Mouse (Mus musculus) small intestine, adult 2 months (tissue): ENCODE measurements around the gene Nppb.

ENCODE experiments used
- CTCF ChIP-seq: fragments of 200-500 bp; IDR thresholded peaks from 2 replicates; pipeline ENCODE4 v1.5.1; 2012; ENCODE audit warnings: low read depth, mild to moderate bottlenecking, control low read depth, inconsistent platforms, low read length, moderate library complexity, mixed read lengths; ENCODE audit not compliant: insufficient replicate concordance, insufficient read length; ENCODE audit errors: extremely low read depth
- POLR2A ChIP-seq: fragments of 200-500 bp; IDR thresholded peaks from 2 replicates; pipeline ENCODE4 v1.6.1; 2012; ENCODE audit warnings: low read depth, mild to moderate bottlenecking, control low read depth, inconsistent platforms, low read length, moderate library complexity

DNA sequence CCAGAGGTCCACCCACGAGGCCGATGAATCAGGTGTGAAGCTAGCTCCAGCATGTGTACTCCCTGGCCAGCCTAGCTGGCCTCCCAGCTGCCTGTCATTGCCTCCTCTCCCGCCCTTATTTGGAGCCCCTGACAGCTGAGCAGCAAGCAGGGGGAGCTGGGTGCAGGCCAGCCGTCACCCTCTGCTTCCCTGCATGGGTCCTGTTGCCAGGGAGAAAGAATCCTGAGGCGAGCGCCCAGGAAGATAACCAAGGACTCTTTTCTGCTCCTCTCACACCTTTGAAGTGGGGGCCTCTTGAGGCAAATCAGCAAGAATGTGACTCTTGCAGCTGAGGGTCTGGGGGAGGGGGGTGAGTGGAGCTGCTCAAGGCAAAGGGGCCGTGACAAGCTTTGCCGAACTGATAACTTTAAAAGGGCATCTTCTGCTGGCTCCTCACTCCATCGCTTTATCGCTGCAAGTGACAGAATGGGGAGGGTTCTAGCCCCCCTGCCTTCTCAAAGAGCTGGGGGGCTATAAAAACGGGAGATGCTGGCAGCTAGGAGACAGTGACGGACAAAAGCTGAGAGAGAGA is 14.7 kb downstream of the Nppb start, which contains the start of gene Nppa:
- no peak for TF ChIP-seq POLR2A
- TF ChIP-seq CTCF: no peak
